Mouse (Mus musculus) heart, embryonic 14.5 days (tissue): ENCODE results near the gene Ugp2. TPM values are rescaled to one million over a fixed set of nuclear protein-coding genes. Genes with fewer than 3 reads are reported as not detected.
A peak's percentile ranks its signal among the peaks of the same experiment; 100 is the strongest.

ENCODE experiments used
- ATAC-seq: fragments of 200-750 bp; cut with Nextera tagmentation; 2 replicates; pipeline ENCODE4 v1.8.0; 2017; ENCODE audit warnings: low read depth, moderate TSS enrichment; ENCODE audit not compliant: insufficient number of reproducible peaks, insufficient read depth, low FRiP score
- H3K27ac ChIP-seq, 2 experiments: fragments of 200-500 bp in 1 of 2; fragments of 300-500 bp in 1 of 2; sonication (generic) in 1 of 2; replicated peaks in 1 of 2; 2 replicates each; pipeline ENCODE4 v1.5.1; 2012 to 2014; ENCODE audit warnings: low read depth in 2 of 2, low read length in 2 of 2, control low read depth in 1 of 2, mild to moderate bottlenecking in 1 of 2, mixed read lengths in 1 of 2; ENCODE audit not compliant: control insufficient read depth in 1 of 2, insufficient read depth in 1 of 2
- H3K27me3 ChIP-seq: fragments of 300-500 bp; sonication (generic); 2 replicates; pipeline ENCODE4 v1.6.1; 2014; ENCODE audit warnings: mild to moderate bottlenecking, low read length, control low read depth; ENCODE audit not compliant: control insufficient read depth, insufficient read depth
- H3K36me3 ChIP-seq: fragments of 300-500 bp; sonication (generic); 2 replicates; pipeline ENCODE4 v1.6.1; 2014; ENCODE audit warnings: mild to moderate bottlenecking, control low read depth, low read length, mixed read lengths; ENCODE audit not compliant: control insufficient read depth, insufficient read depth
- H3K4me1 ChIP-seq, 2 experiments: fragments of 200-500 bp in 1 of 2; fragments of 300-500 bp in 1 of 2; sonication (generic) in 1 of 2; 2 replicates each; pipeline ENCODE4 v1.6.1; 2012 to 2014; ENCODE audit warnings: low read length in 2 of 2, control low read depth in 1 of 2, mixed read lengths in 1 of 2; ENCODE audit not compliant: control insufficient read depth in 2 of 2, insufficient read depth in 2 of 2
- H3K4me2 ChIP-seq: fragments of 300-500 bp; sonication (generic); 2 replicates; pipeline ENCODE4 v1.6.1; 2014; ENCODE audit warnings: mild to moderate bottlenecking, low read length
- H3K4me3 ChIP-seq, 2 experiments: fragments of 200-500 bp in 1 of 2; fragments of 300-500 bp in 1 of 2; sonication (generic) in 1 of 2; 2 replicates each; pipeline ENCODE4 v1.5.1; 2012 to 2014; ENCODE audit warnings: low read length in 2 of 2, mild to moderate bottlenecking in 2 of 2, control low read depth in 1 of 2, low read depth in 1 of 2, moderate library complexity in 1 of 2; ENCODE audit not compliant: control insufficient read depth in 1 of 2, insufficient read depth in 1 of 2
- H3K9ac ChIP-seq: fragments of 300-500 bp; sonication (generic); 2 replicates; pipeline ENCODE4 v1.6.1; 2014; ENCODE audit warnings: mild to moderate bottlenecking, low read length
- H3K9me3 ChIP-seq: fragments of 300-500 bp; sonication (generic); 2 replicates; pipeline ENCODE4 v1.6.1; 2016; ENCODE audit warnings: low read length, control low read depth; ENCODE audit not compliant: control insufficient read depth
- WGBS: fragments of 180-500 bp; shearing (Covaris S2); extraction: QIAGEN DNeasy Blood & Tissue Kit; methylation state at CpG from one replicate; pipeline ENCODE4 v1.1.7; 2014; 5-methylcytosine and 5-hydroxymethylcytosine counted together
- polyA plus RNA-seq: library from polyadenylated mRNA; unstranded; fragments of >200 nt; fragmentation: Nextera tagmentation; extraction: Ambion mirVana; gene quantifications from 2 replicates; pipeline ENCODE4 v1.2.1, GENCODE M21; 2014

Ugp2 gene
- polyA plus RNA-seq, 1 experiment from 2014 or later: 194 TPM

DNA sequence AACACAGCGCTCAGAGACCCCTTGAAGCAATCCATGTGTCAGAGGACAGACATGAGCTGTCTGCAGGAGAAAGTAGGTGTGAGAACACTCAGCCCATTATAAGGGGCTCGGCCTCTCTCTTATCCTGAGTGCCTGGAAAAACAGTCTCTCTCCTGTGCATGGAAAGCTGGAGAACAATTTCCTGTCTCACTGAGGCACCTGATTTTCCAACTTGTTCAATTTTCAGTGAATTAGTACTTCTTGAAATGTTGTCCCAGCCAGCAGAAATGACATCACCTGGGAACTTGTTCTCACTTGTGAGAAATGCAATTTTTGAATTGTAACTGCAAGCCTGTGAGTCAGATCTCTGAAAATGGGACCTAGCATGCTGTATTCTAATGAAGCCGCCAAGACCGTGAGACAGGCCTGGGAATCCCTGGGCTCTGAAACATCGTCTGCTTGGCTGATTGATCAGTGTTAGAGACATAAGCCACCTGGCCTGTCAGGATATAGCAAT is 28.2 kb upstream of the Ugp2 start:
- Histone ChIP-seq H3K4me1 (peaks cover 8 to 28% of the 10 kb centered on the region in 2 experiments; a peak in 3 of 4 replicates), H3K4me2 (peak overlapping the region; percentile 3; the same call in 1 of the 2 replicates), H3K4me3 (no peak overlapping the region), H3K9me3 (0 out of 2 replicates have a peak, but pooled peaks cover 8% of the 10 kb centered on the region), H3K27me3 (no peaks in the 10 kb centered on the region), H3K27ac (peak overlapping the region; percentile 90 to 91), H3K36me3 (no peaks in the 10 kb centered on the region), H3K9ac (peak overlapping the region; percentile 10)
- WGBS: 3% methylated on average over 5 of the region's 5 CpGs
- peak; percentile 72; the same call in 1 of the 2 replicates for ATAC-seq

DNA sequence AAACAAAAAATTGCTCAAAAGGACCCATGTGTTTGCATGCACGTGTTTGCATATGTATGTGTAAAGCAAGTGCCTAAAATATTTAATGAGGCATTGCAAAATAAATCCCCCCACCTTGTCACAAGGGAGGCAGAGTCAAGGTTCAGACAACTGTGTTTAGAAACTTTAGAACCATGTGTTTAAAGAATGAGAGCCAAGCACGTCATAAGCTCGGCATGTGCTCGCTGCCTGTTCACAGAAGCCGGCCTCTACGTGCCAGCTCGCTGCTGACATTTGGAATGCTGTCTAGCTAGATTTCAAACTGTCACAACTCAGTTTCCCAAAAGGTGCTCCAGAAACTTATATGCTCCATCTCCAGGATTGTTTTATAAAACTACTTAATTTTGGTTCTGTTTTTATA is 27.5 kb upstream of the Ugp2 start:
- no peaks in the 10 kb centered on the region for H3K27me3 ChIP-seq
- no peaks in the 10 kb centered on the region for H3K36me3 ChIP-seq
- H3K27ac ChIP-seq: peak overlapping the region; percentile 62 to 91; a peak in 2 of 4 replicates
- no peak overlapping the region for H3K9ac ChIP-seq
- WGBS: 13% methylated on average over 7 of the region's 7 CpGs
- H3K4me1 ChIP-seq: peaks cover 8 to 28% of the 10 kb centered on the region in 2 experiments; a peak in 3 of 4 replicates
- H3K4me3 ChIP-seq: no peak overlapping the region
- 0 out of 2 replicates have a peak, but pooled peaks cover 9% of the 10 kb centered on the region for H3K9me3 ChIP-seq
- H3K4me2 ChIP-seq: peak overlapping the region; percentile 3; the same call in 1 of the 2 replicates
- peak; percentile 54; the same call in 1 of the 2 replicates for ATAC-seq

DNA sequence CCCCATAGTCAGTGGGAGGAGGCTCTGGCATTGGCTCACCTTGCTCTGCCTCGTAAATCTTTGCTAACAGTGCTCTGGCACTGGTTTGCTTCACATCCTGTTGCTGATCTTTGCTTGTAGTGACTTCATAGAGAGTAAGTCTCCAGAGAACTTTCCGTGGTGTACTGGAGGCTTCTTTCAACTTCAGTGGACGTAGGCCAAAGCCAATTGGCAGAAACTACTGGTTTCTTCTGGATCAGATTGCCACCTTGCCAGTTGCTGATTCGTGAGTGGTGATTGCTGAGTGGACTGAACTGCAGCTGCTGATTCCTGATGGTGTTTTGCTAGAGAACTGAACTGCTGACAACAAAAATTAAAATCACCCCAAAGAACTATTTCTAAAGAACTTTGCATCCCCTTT is 15.8 kb upstream of the Ugp2 start:
- no peak for ATAC-seq
- WGBS: 65% methylated on average over 4 of the region's 4 CpGs
- Histone ChIP-seq H3K27me3 (no peaks in the 10 kb centered on the region), H3K36me3 (no peaks in the 10 kb centered on the region), H3K4me3 (no peak overlapping the region), H3K27ac (no peak overlapping the region), H3K9me3 (no peaks in the 10 kb centered on the region), H3K9ac (no peak overlapping the region), H3K4me1 (no peaks in the 10 kb centered on the region), H3K4me2 (no peak overlapping the region)

DNA sequence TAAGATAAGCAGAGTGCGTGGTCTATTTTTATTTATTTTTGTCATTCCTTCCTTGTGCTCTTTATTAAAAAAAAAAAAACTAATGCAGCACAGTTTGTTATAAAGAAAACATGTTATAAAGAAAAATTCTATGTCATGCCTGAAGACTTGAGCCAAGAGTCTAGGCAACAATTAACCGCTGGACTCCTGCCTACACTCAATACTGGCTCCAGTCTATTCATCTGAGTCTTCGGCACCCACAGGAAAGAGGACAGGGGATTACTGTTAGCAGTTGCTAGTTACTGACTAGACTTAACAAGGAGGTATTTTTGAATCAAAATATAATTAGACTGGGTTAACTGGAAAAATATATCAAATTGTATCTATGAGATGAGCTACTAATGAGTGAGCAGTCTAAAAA is 3.1 kb upstream of the Ugp2 start:
- no peak overlapping the region for H3K4me3 ChIP-seq
- H3K27me3 ChIP-seq: no peaks in the 10 kb centered on the region
- 85% methylated on average over 3 of the region's 3 CpGs for WGBS
- ATAC-seq: no peak
- no peaks in the 10 kb centered on the region for H3K36me3 ChIP-seq
- peaks cover 0 to 4% of the 10 kb centered on the region in 2 experiments; a peak in 2 of 4 replicates for H3K4me1 ChIP-seq
- H3K4me2 ChIP-seq: no peak overlapping the region
- no peak overlapping the region for H3K9ac ChIP-seq
- H3K27ac ChIP-seq: no peak overlapping the region
- H3K9me3 ChIP-seq: no peaks in the 10 kb centered on the region

DNA sequence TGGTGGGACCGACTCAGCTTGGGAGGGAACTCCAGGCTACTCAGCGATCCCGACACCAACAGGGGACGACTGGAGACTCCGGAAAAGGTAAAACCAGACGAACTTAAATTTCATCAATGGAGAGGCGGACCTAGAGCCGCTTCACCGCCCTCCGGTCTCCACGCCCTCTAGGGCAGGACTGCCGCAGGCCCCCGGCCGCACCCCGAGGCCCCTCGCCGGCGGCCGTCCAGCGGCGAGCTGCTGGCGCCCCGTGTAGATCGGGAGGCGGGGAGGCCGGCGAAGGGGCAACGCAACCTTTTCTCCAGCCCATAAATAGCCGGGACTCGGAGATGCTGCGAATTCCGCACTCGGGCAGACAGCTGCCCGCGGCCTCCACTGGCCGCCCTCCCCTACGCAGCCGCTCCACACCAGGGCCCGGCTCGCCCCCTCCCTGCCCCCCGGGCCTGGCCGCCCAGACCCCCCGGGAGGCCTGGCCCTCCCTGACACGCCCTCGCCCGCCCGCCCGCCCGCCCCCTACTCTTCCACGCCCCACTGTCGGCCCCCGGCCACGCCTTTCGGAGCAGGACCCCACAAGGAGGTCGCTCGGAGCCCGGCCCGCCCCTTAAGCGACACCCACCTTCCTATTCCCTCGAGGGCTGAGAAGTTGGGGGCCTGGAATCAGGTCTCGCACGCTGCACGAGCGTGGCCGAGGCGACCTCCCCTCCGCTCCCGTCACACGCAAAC is 441 bp downstream of the Ugp2 start:
- Histone ChIP-seq H3K9me3 (no peaks in the 10 kb centered on the region), H3K4me3 (peak overlapping the region; percentile 55 to 76), H3K9ac (peak overlapping the region; percentile 75), H3K27ac (peak overlapping the region; percentile 94 to 95), H3K27me3 (no peaks in the 10 kb centered on the region), H3K4me1 (peaks cover 6 to 14% of the 10 kb centered on the region in 2 experiments), H3K36me3 (no peaks in the 10 kb centered on the region), H3K4me2 (peak overlapping the region; percentile 72)
- WGBS: under 1% methylated on average over 61 of the region's 69 CpGs
- peak; percentile 96 for ATAC-seq

DNA sequence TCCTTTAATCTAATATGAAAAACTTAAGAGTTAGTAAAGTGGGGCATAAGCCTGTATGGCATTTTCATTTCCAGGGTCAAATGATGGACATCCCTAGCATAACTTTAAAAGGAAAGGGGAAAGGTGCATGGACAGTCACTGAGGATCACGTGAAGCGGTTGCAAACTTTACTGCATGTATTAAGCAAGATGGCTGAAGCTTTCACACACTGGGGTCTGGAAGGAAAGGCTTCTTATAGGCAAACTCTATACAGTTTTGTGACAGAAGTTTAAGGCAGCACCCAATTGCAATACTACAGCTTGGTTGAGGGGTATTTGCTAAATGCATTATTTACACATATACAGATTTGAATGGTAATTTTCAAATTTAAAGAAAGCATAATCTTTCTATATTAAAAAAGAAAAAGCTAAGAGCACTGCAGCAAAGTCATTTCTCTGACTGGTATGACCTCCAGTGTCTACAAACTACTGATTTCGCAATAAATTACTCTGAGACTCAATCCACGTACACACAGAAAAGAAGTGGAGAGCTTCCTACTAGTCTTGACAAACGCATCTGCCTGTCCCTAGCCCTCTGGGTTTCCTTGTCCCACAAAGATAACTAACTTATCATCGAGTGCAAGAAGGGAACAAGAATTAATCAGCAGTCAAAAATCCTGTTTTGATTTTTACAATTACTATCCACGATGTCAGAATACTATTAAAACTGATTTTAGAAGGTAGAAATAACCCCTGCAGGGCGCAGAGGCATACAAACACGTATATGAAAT is 1.6 kb downstream of the Ugp2 start:
- H3K36me3 ChIP-seq: no peaks in the 10 kb centered on the region
- 5% methylated on average over 9 of the region's 9 CpGs for WGBS
- H3K27me3 ChIP-seq: no peaks in the 10 kb centered on the region
- peak overlapping the region; percentile 75 for H3K9ac ChIP-seq
- H3K27ac ChIP-seq: peak overlapping the region; percentile 94 to 95
- peak overlapping the region; percentile 55 to 76 for H3K4me3 ChIP-seq
- peak overlapping the region; percentile 72 for H3K4me2 ChIP-seq
- H3K4me1 ChIP-seq: peaks cover 6 to 14% of the 10 kb centered on the region in 2 experiments
- no peaks in the 10 kb centered on the region for H3K9me3 ChIP-seq
- ATAC-seq: no peak

DNA sequence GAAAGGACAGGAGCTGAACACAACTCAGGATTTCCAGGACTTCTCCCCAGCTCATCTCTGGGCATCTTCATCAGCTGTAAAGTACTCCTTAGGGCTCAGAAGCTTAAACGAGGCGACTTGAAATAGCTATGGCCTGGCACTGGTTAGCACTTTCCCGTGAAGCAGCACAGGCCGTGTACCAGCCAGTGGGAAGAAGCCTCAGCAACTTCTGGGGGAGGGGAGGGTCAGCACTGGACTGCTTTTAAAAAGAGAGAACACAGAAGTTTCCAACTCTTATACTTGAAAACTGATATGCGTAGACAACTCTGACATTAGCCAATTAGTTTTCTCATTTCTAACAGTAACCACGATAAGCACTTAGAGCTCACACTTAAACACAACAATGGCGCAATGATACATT is 2.5 kb downstream of the Ugp2 start:
- Histone ChIP-seq H3K9me3 (no peaks in the 10 kb centered on the region), H3K9ac (peak overlapping the region; percentile 75)
- WGBS: 10% methylated on average over 7 of the region's 7 CpGs

More for the DNA sequence above, 2.5 kb downstream of the Ugp2 start:
- H3K4me1 ChIP-seq: peaks cover 6 to 14% of the 10 kb centered on the region in 2 experiments
- H3K27me3 ChIP-seq: no peaks in the 10 kb centered on the region
- peak overlapping the region; percentile 46 to 55 for H3K4me3 ChIP-seq
- ATAC-seq: no peak
- H3K36me3 ChIP-seq: no peaks in the 10 kb centered on the region
- H3K27ac ChIP-seq: peak overlapping the region in 1 of 2 experiments; percentile 95; a peak in 3 of 4 replicates
- peak overlapping the region; percentile 72 for H3K4me2 ChIP-seq
